Mouse (Mus musculus) ES-E14 (cell line): ENCODE results near the gene Grin2b.

ENCODE experiments used
- MAFK ChIP-seq: IDR thresholded peaks from 2 replicates; pipeline ENCODE4 v1.6.1; 2014; ENCODE audit warnings: mild to moderate bottlenecking, low read depth, low read length, inconsistent platforms; ENCODE audit not compliant: insufficient read depth
- ZNF384 ChIP-seq: IDR thresholded peaks from 2 replicates; pipeline ENCODE4 v1.6.1; 2012; ENCODE audit warnings: low read depth, low read length, inconsistent platforms

DNA sequence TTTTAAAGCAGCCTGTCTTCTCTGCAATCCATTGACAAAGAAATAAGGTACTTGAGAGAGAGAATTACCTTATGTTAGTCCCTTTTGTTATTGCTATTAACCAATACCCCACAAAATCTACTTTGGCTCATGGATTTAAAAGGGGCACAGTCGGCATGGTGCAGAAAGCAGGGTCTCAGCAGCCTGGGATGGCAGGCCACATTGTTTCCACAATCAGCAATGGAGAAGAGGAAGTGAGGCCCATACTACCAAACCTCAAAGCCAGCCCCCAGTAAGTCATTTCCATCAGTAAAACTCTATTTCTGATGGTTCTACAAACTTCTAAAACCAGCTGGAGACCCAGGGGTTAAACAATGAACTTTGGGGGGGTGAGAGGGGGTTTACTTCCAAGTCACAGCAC lies 417.2 kb downstream of the Grin2b start:
- no peak for TF ChIP-seq MAFK
- TF ChIP-seq ZNF384 = no peak
